Mouse (Mus musculus) left cerebral cortex, adult 18-20 months (tissue): Measurements from ENCODE around the gene Bcl9. TPM values are rescaled to one million over a fixed set of nuclear protein-coding genes. Genes with fewer than 3 reads are reported as not detected.

Experiments used
- DNase-seq, 2 experiments: peaks; one replicate each; pipeline ENCODE4 v3.0.0; 2021 to 2022; ENCODE audit warnings: low spot score in 2 of 2, mixed read lengths in 1 of 2
- total RNA-seq, 2 experiments: library from RNA; stranded (reverse); gene quantifications; 2 replicates each; pipeline ENCODE4 v1.2.3; 2021

Gene Bcl9
- total RNA-seq, 2 experiments from 2014 or later: 52.1 to 58.1 TPM

- DNase-seq: no peak
Observed at GRCm38 (mm10) chr3:97183810-97184209, 113.9 kb downstream of the Bcl9 start.

- DNase-seq: no peak
Observed at GRCm38 (mm10) chr3:97180527-97180926, 117.2 kb downstream of the Bcl9 start.

GRCm38 (mm10) chr3:97178885-97179284 is 118.8 kb downstream of the Bcl9 start:
- no peak for DNase-seq

GRCm38 (mm10) chr3:97172632-97173031 is 125.1 kb downstream of the Bcl9 start:
- no peak for DNase-seq

GRCm38 (mm10) chr3:97172231-97172630 is 125.5 kb downstream of the Bcl9 start:
- no peak for DNase-seq

GRCm38 (mm10) chr3:97171531-97171930 is 126.2 kb downstream of the Bcl9 start:
- no peak for DNase-seq

GRCm38 (mm10) chr3:97167126-97167525 is 130.6 kb downstream of the Bcl9 start:
- peak in 1 of 2 experiments; percentile 48 for DNase-seq

GRCm38 (mm10) chr3:97164477-97164876 is 133.2 kb downstream of the Bcl9 start:
- DNase-seq: no peak

GRCm38 (mm10) chr3:97161773-97162172 is 135.9 kb downstream of the Bcl9 start:
- no peak for DNase-seq

- DNase-seq: peak; percentile 50 to 57
Observed at GRCm38 (mm10) chr3:97160908-97161307, 136.8 kb downstream of the Bcl9 start.

- no peak for DNase-seq
Observed at GRCm38 (mm10) chr3:97159986-97160385, 137.7 kb downstream of the Bcl9 start.

- DNase-seq: no peak
Observed at GRCm38 (mm10) chr3:97159509-97159850, 138.2 kb downstream of the Bcl9 start.

GRCm38 (mm10) chr3:97158611-97159508 is 138.9 kb downstream of the Bcl9 start, which contains the start of gene Acp6:
Gene Acp6, plus strand, starts transcription at chr3:97158777.
- peak; percentile 88 to 89 for DNase-seq

GRCm38 (mm10) chr3:97157958-97158599 is 139.6 kb downstream of the Bcl9 start:
- peak; percentile 91 to 94 for DNase-seq

- DNase-seq: no peak
Observed at GRCm38 (mm10) chr3:97157308-97157707, 140.4 kb downstream of the Bcl9 start.

- no peak for DNase-seq
Observed at GRCm38 (mm10) chr3:97156431-97156830, 141.3 kb downstream of the Bcl9 start.

Other genes with a start within 250 kb of the Bcl9 start
- 10 to 100 TPM; 23.4 to 33.5 TPM for gene Acp6, start 139.1 kb downstream of the Bcl9 start, total RNA-seq
- not detected for gene Olfr1402, start 124.1 kb upstream of the Bcl9 start, total RNA-seq